Mouse (Mus musculus) thymus, adult 2 months (tissue): Measurements from ENCODE around the gene Sipa1l2.

Experiments
- CTCF ChIP-seq: fragments of 200-500 bp; IDR thresholded peaks from 2 replicates; pipeline ENCODE4 v1.5.1; 2012; ENCODE audit warnings: mild to moderate bottlenecking, control low read depth, low read length, moderate library complexity, borderline replicate concordance; ENCODE audit not compliant: control insufficient read depth, poor library complexity, insufficient read depth; ENCODE audit errors: extremely low read depth
- POLR2A ChIP-seq: fragments of 200-500 bp; IDR thresholded peaks from 2 replicates; pipeline ENCODE4 v1.6.1; 2012; ENCODE audit warnings: mild to moderate bottlenecking, low read length, control low read depth, moderate library complexity; ENCODE audit not compliant: control insufficient read depth, poor library complexity, insufficient read depth; ENCODE audit errors: extremely low read depth

DNA sequence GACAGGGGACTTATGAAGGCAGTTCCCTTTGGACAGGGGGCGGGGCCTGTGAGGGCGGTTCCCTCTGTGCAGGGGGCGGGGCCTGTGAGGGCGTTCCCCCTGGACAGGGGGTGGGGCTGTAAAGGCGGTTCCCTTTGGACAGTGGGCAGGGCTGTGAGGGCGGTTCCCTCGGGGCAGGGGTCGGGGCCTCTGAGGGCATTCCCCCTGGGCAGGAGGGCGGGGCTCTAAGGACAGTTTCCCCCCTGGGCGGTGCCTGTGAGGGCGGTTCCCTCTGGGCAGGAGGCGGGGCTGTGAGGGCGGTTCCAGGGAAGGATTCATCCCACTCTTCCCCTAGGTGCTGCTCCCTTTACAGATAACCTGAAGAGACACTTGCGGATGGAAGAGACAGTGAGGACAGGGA, 171.6 kb downstream of the Sipa1l2 start:
- no peak for TF ChIP-seq POLR2A
- no peak for TF ChIP-seq CTCF
